Mouse (Mus musculus) kidney, postnatal 4 days (tissue): Measurements from ENCODE around the gene Gm20903.
"Not testable (repeated sequence)": the region's sequence is repeated elsewhere in the genome, so short reads cannot be mapped to it uniquely, and the experiment has no call there.

Experiments used
- DNase-seq, 2 experiments: peaks; one replicate each; pipeline ENCODE4 v3.0.0; 2021; ENCODE audit warnings: mixed read lengths in 2 of 2

Gm20903 gene

GRCm38 (mm10) chrY:73669015-73669414, at the start of gene Gm20903:
TSS of gene Gm20903 (plus strand) at chrY:73669315.
- not testable (repeated sequence) for DNase-seq
